Mouse (Mus musculus) kidney, postnatal 14 days (tissue): ENCODE data around the gene Ptges3l.
A peak's percentile ranks its signal among the peaks of the same experiment; 100 is the strongest.
"Not testable (repeated sequence)": the region's sequence is repeated elsewhere in the genome, so short reads cannot be mapped to it uniquely, and the experiment has no call there.

Source experiments
- DNase-seq: peaks from one replicate; pipeline ENCODE4 v3.0.0; 2022; ENCODE audit warnings: mixed read lengths

Gene Ptges3l

DNA sequence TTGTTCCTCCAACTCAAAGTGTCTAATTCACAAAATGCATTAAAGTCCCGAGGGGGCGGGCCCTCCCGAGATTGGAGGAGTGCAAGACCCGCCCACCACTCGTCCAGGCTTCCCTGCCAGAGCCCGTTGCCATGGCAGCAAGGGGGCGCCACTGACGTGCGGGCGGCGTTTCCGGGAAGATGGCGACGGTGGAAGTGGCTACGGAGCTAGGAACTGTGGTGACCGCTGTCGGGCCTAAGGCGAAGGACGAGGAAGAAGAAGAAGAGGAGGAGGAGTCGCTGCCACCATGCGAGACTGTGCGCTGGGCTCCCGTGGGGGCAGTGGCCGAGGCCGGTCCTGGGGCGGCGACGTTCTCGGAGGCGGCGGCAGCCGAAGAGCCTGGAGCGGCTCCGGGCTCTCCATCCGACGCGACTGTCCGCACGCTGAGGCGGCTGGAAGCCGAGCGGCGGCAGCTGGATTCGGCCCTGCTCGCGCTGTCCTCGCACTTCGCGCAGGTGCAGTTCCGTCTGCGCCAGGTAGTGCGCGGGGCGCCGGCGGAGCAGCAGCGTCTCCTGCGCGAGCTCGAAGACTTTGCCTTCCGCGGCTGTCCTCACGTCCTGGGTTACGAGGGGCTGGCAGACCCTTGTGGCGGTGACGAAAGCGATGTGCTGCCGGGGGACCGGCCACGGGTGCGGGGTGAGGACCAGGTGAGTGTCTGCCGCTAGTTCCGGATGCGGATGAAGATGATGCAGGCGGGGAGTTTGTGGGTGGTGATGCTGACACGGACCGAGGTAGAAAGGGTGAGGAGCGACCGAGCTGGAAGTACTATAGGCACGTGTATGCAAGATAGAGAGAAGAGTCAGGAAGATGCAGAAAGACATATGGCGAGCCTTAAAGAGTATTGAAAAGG lies at the start of gene Ptges3l, which contains the start of gene Rundc1:
TSS of gene Ptges3l (minus strand) at position 409 of the 889 bp plus-strand sequence.
TSS of gene Rundc1 (plus strand) at position 161 of the 889 bp plus-strand sequence.
- peak; percentile 99 for DNase-seq

DNA sequence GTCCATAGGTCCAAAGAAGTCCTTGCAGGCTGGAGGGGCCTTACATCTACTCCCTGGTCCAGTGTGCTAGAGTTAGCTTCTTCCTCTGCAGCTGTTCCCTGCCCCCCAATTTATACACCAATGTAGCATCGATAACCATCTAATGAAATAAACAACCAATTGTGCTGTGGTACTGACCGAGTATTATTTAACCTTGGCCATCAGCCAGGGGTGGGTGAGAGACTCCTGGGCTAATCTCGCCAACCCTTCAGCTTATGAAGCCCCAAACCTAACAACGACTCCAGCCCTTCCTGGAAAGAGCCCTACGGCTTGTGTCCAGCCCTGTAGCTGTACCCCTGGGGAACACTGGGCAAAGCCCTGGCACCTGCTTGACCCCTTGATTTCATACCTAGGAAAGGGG lies 49.2 kb upstream of the Ptges3l start:
- DNase-seq: no peak

GRCm38 (mm10) chr11:101473686-101474085 lies 48.6 kb upstream of the Ptges3l start:
- DNase-seq: not testable (repeated sequence)

GRCm38 (mm10) chr11:101472336-101472735 lies 47.2 kb upstream of the Ptges3l start:
- DNase-seq: no peak

DNA sequence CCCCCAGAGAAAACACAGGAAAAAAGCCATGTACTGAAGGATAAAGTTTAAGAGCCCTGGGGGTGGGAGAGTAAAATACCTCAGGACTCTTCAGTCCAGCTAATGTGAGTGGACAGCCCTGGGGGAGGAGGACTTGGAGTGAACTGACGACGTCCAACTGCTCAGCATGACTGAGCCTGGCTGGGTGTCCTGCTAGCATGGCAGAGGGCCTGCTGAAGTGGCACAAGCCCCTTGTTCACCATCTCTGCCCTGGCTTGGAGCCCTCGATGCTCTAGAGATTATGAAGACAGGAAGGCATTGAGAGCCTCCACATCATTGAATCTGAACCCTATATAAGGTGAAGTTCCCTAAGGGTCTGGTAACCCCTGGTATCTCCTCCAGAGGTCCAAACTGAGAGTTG lies 46.8 kb upstream of the Ptges3l start:
- no peak for DNase-seq

DNA sequence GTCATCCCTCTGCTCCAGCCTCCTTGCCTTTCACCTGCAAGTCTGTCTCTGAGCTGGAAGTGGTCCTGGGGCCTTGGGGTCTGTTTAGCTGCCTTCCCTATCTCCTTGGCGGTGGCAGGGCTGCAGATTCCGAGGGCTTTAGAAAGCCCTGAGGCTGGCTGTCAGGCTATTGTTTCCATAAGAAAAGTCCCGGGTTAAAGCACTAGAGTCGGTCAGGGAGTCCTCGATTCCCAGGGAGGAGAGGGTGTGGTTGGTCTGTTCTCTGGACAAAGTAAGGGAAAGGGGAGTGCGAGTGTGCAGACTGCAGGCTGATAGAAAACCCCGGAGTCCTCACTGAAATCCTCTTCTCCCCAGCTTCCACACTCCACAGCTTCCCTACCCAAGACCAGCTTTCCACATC lies 45.1 kb upstream of the Ptges3l start:
- DNase-seq: no peak

GRCm38 (mm10) chr11:101469155-101469554 lies 44.0 kb upstream of the Ptges3l start:
- DNase-seq: no peak

GRCm38 (mm10) chr11:101468731-101469130 lies 43.6 kb upstream of the Ptges3l start:
- peak; percentile 9 for DNase-seq

DNA sequence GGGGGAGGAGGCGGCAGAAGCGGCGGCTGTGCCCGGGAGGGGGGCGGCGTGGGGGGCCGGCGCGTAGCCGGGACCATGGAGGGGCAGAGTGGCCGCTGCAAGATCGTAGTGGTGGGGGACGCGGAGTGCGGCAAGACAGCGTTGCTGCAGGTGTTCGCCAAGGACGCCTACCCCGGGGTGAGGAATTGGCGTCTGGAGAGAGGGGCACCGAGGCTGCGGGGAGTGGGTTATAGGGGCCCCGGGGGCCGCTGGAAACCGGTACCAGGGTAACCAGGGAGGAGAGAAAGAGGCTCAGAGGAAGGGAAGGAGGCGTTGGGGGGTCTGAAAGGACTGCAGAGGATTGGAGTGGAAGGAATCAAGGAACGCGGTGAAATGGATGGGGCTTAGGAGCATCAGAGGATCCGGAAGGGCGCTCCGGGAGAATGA lies 43.1 kb upstream of the Ptges3l start:
- DNase-seq: no peak

- DNase-seq: peak; percentile 83
Observed at GRCm38 (mm10) chr11:101467477-101468262, 42.5 kb upstream of the Ptges3l start.

- not testable (repeated sequence) for DNase-seq
Observed at GRCm38 (mm10) chr11:101466552-101466950, 41.4 kb upstream of the Ptges3l start.

GRCm38 (mm10) chr11:101465869-101466551 lies 40.9 kb upstream of the Ptges3l start, which contains the start of gene Vat1:
Gene Vat1 (minus strand): TSS chr11:101466230.
- DNase-seq: peak; percentile 84

GRCm38 (mm10) chr11:101465101-101465868 lies 40.2 kb upstream of the Ptges3l start:
- DNase-seq: peak; percentile 70

DNA sequence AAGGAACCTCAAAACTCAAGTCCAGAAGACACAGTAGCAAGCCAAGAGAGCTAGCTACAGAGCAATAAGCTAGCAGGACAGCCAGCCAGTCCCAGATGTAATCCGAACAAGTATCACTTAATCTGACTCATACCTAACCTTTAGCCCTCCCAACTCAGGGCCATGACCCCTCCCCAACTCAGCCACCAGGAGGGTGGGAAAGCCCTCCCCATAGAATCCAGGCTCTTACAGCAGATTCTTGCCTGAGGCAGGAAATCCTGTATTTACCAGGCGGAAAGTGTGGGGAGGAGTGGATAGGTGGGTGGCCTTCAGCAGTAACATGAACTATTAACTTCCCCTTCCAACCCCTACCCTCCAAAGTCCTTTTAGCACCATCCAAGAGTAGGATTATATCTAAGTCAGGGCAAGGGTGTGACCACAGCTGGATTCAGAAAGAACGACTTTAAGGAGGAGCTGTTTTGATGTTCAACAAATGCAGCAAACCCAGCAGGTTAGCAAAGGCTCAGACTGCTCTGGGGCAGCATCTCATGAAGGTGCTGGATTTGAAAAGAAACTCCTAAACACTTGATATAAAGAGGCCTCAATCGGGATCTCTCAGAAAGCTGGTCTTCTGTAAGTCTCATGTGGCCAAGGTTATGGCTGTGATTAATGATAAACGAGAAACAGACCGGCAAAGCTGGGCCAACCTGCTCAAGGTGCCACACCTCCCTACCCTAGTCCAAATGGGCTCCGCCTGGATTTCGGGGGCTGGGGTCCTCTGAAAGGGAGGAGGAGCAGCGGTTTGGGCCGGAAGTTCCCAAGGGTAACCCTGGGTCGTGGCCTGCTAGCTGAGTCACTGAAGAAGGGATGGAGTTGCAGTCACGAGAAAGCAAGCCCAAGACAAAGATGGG lies 39.3 kb upstream of the Ptges3l start, which contains the start of gene Rnd2:
TSS of gene Rnd2 (plus strand) at position 789 of the 890 bp plus-strand sequence.
- DNase-seq: peak; percentile 51

DNA sequence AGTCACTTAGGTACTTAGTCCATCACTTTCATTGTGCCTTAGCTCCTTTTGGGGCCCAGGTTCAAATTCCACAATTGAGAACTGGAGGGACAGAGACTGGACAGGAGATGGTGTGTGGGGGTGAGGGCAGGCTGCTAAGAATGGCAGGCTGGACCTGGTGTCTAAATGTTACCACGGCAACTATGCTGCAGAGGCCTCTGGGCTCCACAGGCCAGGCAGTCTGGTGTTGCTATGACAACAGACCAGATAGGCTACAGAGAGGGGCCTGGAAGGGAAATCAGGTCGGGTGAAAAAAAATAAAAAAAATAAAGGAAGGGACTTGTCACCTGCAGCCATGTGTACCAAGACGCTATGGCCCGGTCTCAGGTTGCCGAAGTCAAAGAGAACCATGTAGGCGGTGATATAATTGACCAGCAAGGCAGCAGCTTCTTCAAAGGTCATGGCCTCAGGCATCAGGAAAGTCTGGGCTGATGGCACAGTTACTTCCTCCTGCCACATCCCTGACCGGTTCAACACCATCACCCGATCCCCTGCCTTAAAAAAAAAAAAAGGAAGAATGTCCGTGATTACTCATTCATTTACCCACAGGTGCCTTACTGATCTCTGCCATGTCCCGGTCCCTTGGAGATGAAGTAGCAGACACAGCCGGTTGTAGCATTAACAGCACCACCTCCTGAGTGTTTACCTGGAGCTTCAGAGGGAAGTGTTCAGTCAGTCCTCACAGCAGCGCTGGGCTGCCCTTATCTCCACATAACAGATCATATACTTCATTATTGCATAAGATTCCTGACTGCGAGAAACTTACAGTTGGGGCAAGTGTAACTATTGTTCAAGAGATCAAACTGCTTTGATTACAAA lies 37.7 kb upstream of the Ptges3l start:
- DNase-seq: no peak

- no peak for DNase-seq
Observed at GRCm38 (mm10) chr11:101462141-101462540, 37.0 kb upstream of the Ptges3l start.

GRCm38 (mm10) chr11:101460321-101460720 lies 35.2 kb upstream of the Ptges3l start:
- DNase-seq: no peak

DNA sequence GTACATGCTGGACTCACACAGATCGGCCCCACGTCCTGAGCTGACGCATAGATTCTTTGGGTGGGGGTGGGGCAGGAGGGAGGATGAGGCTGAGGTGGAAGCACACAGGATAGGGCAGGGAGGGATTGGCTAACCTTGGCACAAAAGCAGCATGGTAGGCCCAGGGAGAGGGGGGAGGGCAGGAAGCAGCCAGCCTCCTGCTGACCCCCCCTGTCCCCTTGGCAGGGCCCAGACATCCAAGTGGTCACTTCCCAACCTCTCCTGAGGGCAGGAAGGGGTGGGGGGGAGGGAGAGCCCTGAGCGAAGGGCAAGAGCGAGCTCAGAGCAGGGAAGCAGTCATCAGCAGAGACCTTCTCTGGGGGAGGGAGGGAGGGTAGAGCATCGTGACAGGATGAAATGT lies 34.6 kb upstream of the Ptges3l start:
- DNase-seq: peak; percentile 68

- no peak for DNase-seq
Observed at GRCm38 (mm10) chr11:101458217-101458616, 33.1 kb upstream of the Ptges3l start.

- DNase-seq: no peak
Observed at GRCm38 (mm10) chr11:101457631-101458030, 32.5 kb upstream of the Ptges3l start.
